15 mouse cellular contexts compared by ENCODE assay signal in the genomic region with DNA sequence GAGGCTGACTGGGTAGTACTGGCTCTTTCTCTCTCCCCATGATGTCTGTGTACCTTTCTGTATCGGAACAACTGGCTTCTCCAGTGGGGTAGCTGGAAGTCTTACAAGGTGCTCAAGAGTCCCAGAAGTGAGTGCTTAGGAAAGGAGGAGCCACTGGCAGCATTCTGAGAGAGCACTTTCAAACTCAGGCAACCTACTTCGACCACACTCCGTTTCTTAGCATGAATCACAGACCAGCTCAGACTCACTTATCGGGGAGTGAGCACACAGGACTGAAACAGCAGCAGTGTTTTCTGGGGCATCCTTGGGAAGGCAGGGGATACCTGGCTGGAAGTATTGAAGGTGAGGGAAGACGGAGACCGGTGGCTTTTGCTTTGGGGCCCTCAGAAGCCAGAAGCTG. TPM values are rescaled to one million over a fixed set of nuclear protein-coding genes. Genes with fewer than 3 reads are reported as not detected.
"Had no signal": no experiment of that assay in that cellular context is flagged by ENCODE, and none has a peak within 500 bp of the region (broad histone marks: within the 10 kb centered on the region; RNA-seq: fewer than 3 reads in every experiment).

No protein-coding gene starts in this region.

- H3K4me1 ChIP-seq: liver, embryonic 15.5 days; midbrain, embryonic 13.5 days; midbrain, embryonic 15.5 days; neural tube, embryonic 12.5 days had no signal

- H3K4me2 ChIP-seq: liver, embryonic 15.5 days; lung, embryonic 14.5 days; midbrain, embryonic 11.5 days; midbrain, embryonic 13.5 days; midbrain, embryonic 15.5 days; neural tube, embryonic 12.5 days; stomach, embryonic 15.5 days had no signal

- H3K9me3 ChIP-seq: liver, embryonic 15.5 days; midbrain, embryonic 15.5 days; neural tube, embryonic 12.5 days; stomach, embryonic 15.5 days had no signal

- H3K27ac ChIP-seq: liver, embryonic 15.5 days; macrophage; midbrain, embryonic 13.5 days; midbrain, embryonic 15.5 days; neural tube, embryonic 12.5 days; stomach, embryonic 15.5 days; stomach, postnatal 0 days had no signal

- H3K36me3 ChIP-seq: liver, embryonic 15.5 days; midbrain, embryonic 13.5 days; midbrain, embryonic 15.5 days; neural tube, embryonic 12.5 days; stomach, embryonic 15.5 days had no signal

- H3K4me3 ChIP-seq: liver, embryonic 15.5 days; megakaryocyte, embryonic 14.5 days; midbrain, embryonic 13.5 days; midbrain, embryonic 15.5 days; neural tube, embryonic 12.5 days; stomach, embryonic 15.5 days had no signal

- H3K9ac ChIP-seq: liver, embryonic 15.5 days; liver, postnatal 0 days; lung, embryonic 14.5 days; midbrain, embryonic 13.5 days; midbrain, embryonic 15.5 days; neural tube, embryonic 12.5 days; stomach, embryonic 15.5 days had no signal

- ATAC-seq: liver, postnatal 0 days; midbrain, embryonic 13.5 days; midbrain, embryonic 15.5 days had no signal

- H3K27me3 ChIP-seq: liver, embryonic 15.5 days; midbrain, embryonic 13.5 days; midbrain, embryonic 15.5 days; neural tube, embryonic 12.5 days; stomach, embryonic 15.5 days had no signal

- DNase-seq: liver, postnatal 0 days; lung, embryonic 14.5 days; lung, postnatal 14 days; right cerebral cortex, postnatal 14 days; thymus, adult 2 months; thymus, postnatal 25 days had no signal

RNA-seq across cellular contexts. Expression of gene Haao, which starts 31.9 kb away (rescaled TPM):
- polyA plus RNA-seq: midbrain, embryonic 11.5 days; midbrain, embryonic 15.5 days; neural tube, embryonic 12.5 days had no signal
